Mouse (Mus musculus) neural tube, embryonic 13.5 days (tissue): ENCODE data around the gene L3mbtl2. TPM values are rescaled to one million over a fixed set of nuclear protein-coding genes. Genes with fewer than 3 reads are reported as not detected.

ENCODE experiments used
- polyA plus RNA-seq: library from polyadenylated mRNA; unstranded; fragments of >200 nt; fragmentation: Nextera tagmentation; extraction: Ambion mirVana; gene quantifications from 2 replicates; pipeline ENCODE4 v1.2.1, GENCODE M21; 2015

Gene L3mbtl2
- polyA plus RNA-seq, 1 experiment from 2014 or later: 27.0 TPM

Other genes with a start within 250 kb of the L3mbtl2 start
- 484 and 496 TPM in 2 replicates for gene Rbx1, start 197.6 kb upstream of the L3mbtl2 start, polyA plus RNA-seq
- gene Ep300, start 78.5 kb upstream of the L3mbtl2 start, polyA plus RNA-seq: 23.1 and 24.1 TPM in 2 replicates
- gene Chadl, start 33.4 kb downstream of the L3mbtl2 start, polyA plus RNA-seq: 12.3 and 13.8 TPM in 2 replicates
- 43.9 and 47.6 TPM in 2 replicates for gene Zc3h7b, start 81.2 kb downstream of the L3mbtl2 start, polyA plus RNA-seq
- 114 and 115 TPM in 2 replicates for gene Rangap1, start 81.6 kb downstream of the L3mbtl2 start, polyA plus RNA-seq
- gene Tef, start 138.5 kb downstream of the L3mbtl2 start, polyA plus RNA-seq: 20.6 and 21.4 TPM in 2 replicates
- 13.5 and 16.5 TPM in 2 replicates for gene Tob2, start 194.9 kb downstream of the L3mbtl2 start, polyA plus RNA-seq
- gene Phf5a, start 208.0 kb downstream of the L3mbtl2 start, polyA plus RNA-seq: 111 and 129 TPM in 2 replicates
- gene Aco2, start 208.4 kb downstream of the L3mbtl2 start, polyA plus RNA-seq: 252 and 268 TPM in 2 replicates